Mouse (Mus musculus): Measurements from ENCODE around the gene Necab3.

GRCm38 (mm10) chr2:154581421-154581820 is 22.7 kb upstream of the Necab3 start:
- TF ChIP-seq POLR2A (IDR thresholded peaks at IDR 0.05; ENCODE audit: borderline replicate concordance, extremely low read depth, low read depth, low read length) = no peak
- peak; percentile 19; the same call in 1 of the 2 replicates for TF ChIP-seq CTCF (IDR thresholded peaks at IDR 0.05; ENCODE audit: insufficient read depth, low read length)

Measured in lung, adult 2 months (tissue).